Mouse (Mus musculus): Measurements from ENCODE around the gene Psme3. TPM values are rescaled to one million over a fixed set of nuclear protein-coding genes. Genes with fewer than 3 reads are reported as not detected.

The Psme3 gene
- polyA plus RNA-seq, 1 experiment from 2014 or later: 138 TPM

Other genes with a start within 250 kb of the Psme3 start
- 5.8 and 5.9 TPM in 2 replicates for gene Naglu, start 246.2 kb upstream of the Psme3 start, polyA plus RNA-seq (2014; fragmentation: Nextera tagmentation; extraction: Ambion mirVana)
- gene Hsd17b1, start 237.8 kb upstream of the Psme3 start, polyA plus RNA-seq (2014; fragmentation: Nextera tagmentation; extraction: Ambion mirVana): not detected in 2 replicates
- gene Coasy, start 233.6 kb upstream of the Psme3 start, polyA plus RNA-seq (2014; fragmentation: Nextera tagmentation; extraction: Ambion mirVana): 50.9 and 51.6 TPM in 2 replicates
- 57.1 and 57.3 TPM in 2 replicates for gene Mlx, start 228.9 kb upstream of the Psme3 start, polyA plus RNA-seq (2014; fragmentation: Nextera tagmentation; extraction: Ambion mirVana)
- gene Psmc3ip, start 220.8 kb upstream of the Psme3 start, polyA plus RNA-seq (2014; fragmentation: Nextera tagmentation; extraction: Ambion mirVana): 54.3 and 54.8 TPM in 2 replicates
- 10.7 and 12.0 TPM in 2 replicates for gene Retreg3, start 196.3 kb upstream of the Psme3 start, polyA plus RNA-seq (2014; fragmentation: Nextera tagmentation; extraction: Ambion mirVana)
- 97.7 and 98.6 TPM in 2 replicates for gene Tubg1, start 196.3 kb upstream of the Psme3 start, polyA plus RNA-seq (2014; fragmentation: Nextera tagmentation; extraction: Ambion mirVana)
- 5.5 and 5.7 TPM in 2 replicates for gene Tubg2, start 160.3 kb upstream of the Psme3 start, polyA plus RNA-seq (2014; fragmentation: Nextera tagmentation; extraction: Ambion mirVana)
- gene Cntnap1, start 145.7 kb upstream of the Psme3 start, polyA plus RNA-seq (2014; fragmentation: Nextera tagmentation; extraction: Ambion mirVana): 0.29 and 0.39 TPM in 2 replicates
- 7.7 and 8.2 TPM in 2 replicates for gene Plekhh3, start 144.9 kb upstream of the Psme3 start, polyA plus RNA-seq (2014; fragmentation: Nextera tagmentation; extraction: Ambion mirVana)
- 0.19 TPM in 1 of 2 replicates, not detected in the other for gene Ccr10, start 140.8 kb upstream of the Psme3 start, polyA plus RNA-seq (2014; fragmentation: Nextera tagmentation; extraction: Ambion mirVana)
- gene Ezh1, start 89.8 kb upstream of the Psme3 start, polyA plus RNA-seq (2014; fragmentation: Nextera tagmentation; extraction: Ambion mirVana): 11.1 and 11.5 TPM in 2 replicates
- gene Ramp2, start 70.2 kb upstream of the Psme3 start, polyA plus RNA-seq (2014; fragmentation: Nextera tagmentation; extraction: Ambion mirVana): 63.0 and 71.9 TPM in 2 replicates
- 117 and 119 TPM in 2 replicates for gene Vps25, start 62.5 kb upstream of the Psme3 start, polyA plus RNA-seq (2014; fragmentation: Nextera tagmentation; extraction: Ambion mirVana)
- 5.2 and 6.0 TPM in 2 replicates for gene Wnk4, start 55.6 kb upstream of the Psme3 start, polyA plus RNA-seq (2014; fragmentation: Nextera tagmentation; extraction: Ambion mirVana)
- gene Cntd1, start 37.2 kb upstream of the Psme3 start, polyA plus RNA-seq (2014; fragmentation: Nextera tagmentation; extraction: Ambion mirVana): 1.3 and 1.7 TPM in 2 replicates
- 213 and 217 TPM in 2 replicates for gene Coa3, start 37.1 kb upstream of the Psme3 start, polyA plus RNA-seq (2014; fragmentation: Nextera tagmentation; extraction: Ambion mirVana)
- gene Becn1, start 13.9 kb upstream of the Psme3 start, polyA plus RNA-seq (2014; fragmentation: Nextera tagmentation; extraction: Ambion mirVana): 166 and 178 TPM in 2 replicates
- 1.4 and 1.8 TPM in 2 replicates for gene Aoc2, start 8.8 kb downstream of the Psme3 start, polyA plus RNA-seq (2014; fragmentation: Nextera tagmentation; extraction: Ambion mirVana)
- gene Aoc3, start 14.4 kb downstream of the Psme3 start, polyA plus RNA-seq (2014; fragmentation: Nextera tagmentation; extraction: Ambion mirVana): 0.10 TPM in 1 of 2 replicates, not detected in the other
- not detected in 2 replicates for gene G6pc, start 51.3 kb downstream of the Psme3 start, polyA plus RNA-seq (2014; fragmentation: Nextera tagmentation; extraction: Ambion mirVana)
- 90.9 and 97.5 TPM in 2 replicates for gene Aarsd1, start 101.4 kb downstream of the Psme3 start, polyA plus RNA-seq (2014; fragmentation: Nextera tagmentation; extraction: Ambion mirVana)
- 9.3 and 10.3 TPM in 2 replicates for gene Gm27029, start 108.6 kb downstream of the Psme3 start, polyA plus RNA-seq (2014; fragmentation: Nextera tagmentation; extraction: Ambion mirVana)
- 14.2 and 16.9 TPM in 2 replicates for gene Rundc1, start 108.9 kb downstream of the Psme3 start, polyA plus RNA-seq (2014; fragmentation: Nextera tagmentation; extraction: Ambion mirVana)
- 3.1 and 3.5 TPM in 2 replicates for gene Ptges3l, start 109.1 kb downstream of the Psme3 start, polyA plus RNA-seq (2014; fragmentation: Nextera tagmentation; extraction: Ambion mirVana)
- gene Rpl27, start 126.1 kb downstream of the Psme3 start, polyA plus RNA-seq (2014; fragmentation: Nextera tagmentation; extraction: Ambion mirVana): 387 and 395 TPM in 2 replicates
- 4.5 and 5.0 TPM in 2 replicates for gene Ifi35, start 132.2 kb downstream of the Psme3 start, polyA plus RNA-seq (2014; fragmentation: Nextera tagmentation; extraction: Ambion mirVana)
- 88.0 and 127 TPM in 2 replicates for gene Rnd2, start 148.8 kb downstream of the Psme3 start, polyA plus RNA-seq (2014; fragmentation: Nextera tagmentation; extraction: Ambion mirVana)
- gene Vat1, start 150.0 kb downstream of the Psme3 start, polyA plus RNA-seq (2014; fragmentation: Nextera tagmentation; extraction: Ambion mirVana): 74.5 and 89.4 TPM in 2 replicates
- gene Brca1, start 235.7 kb downstream of the Psme3 start, polyA plus RNA-seq (2014; fragmentation: Nextera tagmentation; extraction: Ambion mirVana): 19.7 and 20.2 TPM in 2 replicates
- 83.0 and 93.1 TPM in 2 replicates for gene Nbr1, start 235.9 kb downstream of the Psme3 start, polyA plus RNA-seq (2014; fragmentation: Nextera tagmentation; extraction: Ambion mirVana)